Mouse (Mus musculus) liver, adult 2 months (tissue): ENCODE measurements at regions not wholly inside any gene's neighbourhood (a gene's known extent, or its start where the extent isn't known, plus 50 kb on each side); places are given as distances from the start of the nearest gene placed in this dataset.

Experiments
- DNase-seq: peaks from one replicate; pipeline ENCODE4 v3.0.0-alpha.2; 2011; ENCODE audit warnings: low read depth, low spot score; ENCODE audit errors: extremely low read depth
- H3K27ac ChIP-seq: fragments of 200-500 bp; replicated peaks from 2 replicates; pipeline ENCODE4 v1.5.1; 2012; ENCODE audit warnings: low read depth, mild to moderate bottlenecking, control low read depth, inconsistent platforms, low read length; ENCODE audit not compliant: insufficient read depth
- H3K27me3 ChIP-seq: fragments of 200-500 bp; 2 replicates; pipeline ENCODE4 v1.6.1; 2012; ENCODE audit warnings: mild to moderate bottlenecking, moderate library complexity, low read length, inconsistent platforms; ENCODE audit not compliant: control insufficient read depth, insufficient read depth
- H3K36me3 ChIP-seq: fragments of 200-500 bp; 2 replicates; pipeline ENCODE4 v1.6.1; 2012; ENCODE audit warnings: low read length, inconsistent platforms; ENCODE audit not compliant: control insufficient read depth, insufficient read depth
- H3K4me1 ChIP-seq: fragments of 200-500 bp; 2 replicates; pipeline ENCODE4 v1.6.1; 2011; ENCODE audit warnings: low read length; ENCODE audit not compliant: control insufficient read depth, insufficient read depth
- H3K4me3 ChIP-seq: fragments of 200-500 bp; 2 replicates; pipeline ENCODE4 v1.5.1; 2011; ENCODE audit warnings: low read depth, mild to moderate bottlenecking, control low read depth, low read length, moderate library complexity; ENCODE audit not compliant: insufficient read depth
- H3K79me2 ChIP-seq: fragments of 200-500 bp; 2 replicates; pipeline ENCODE4 v1.6.1; 2012; ENCODE audit warnings: inconsistent platforms, mild to moderate bottlenecking, low read length, moderate library complexity; ENCODE audit not compliant: control insufficient read depth, insufficient read depth
- H3K9ac ChIP-seq: fragments of 200-500 bp; 2 replicates; pipeline ENCODE4 v1.6.1; 2012; ENCODE audit warnings: low read depth, mild to moderate bottlenecking, control low read depth, inconsistent platforms, low read length
- CTCF ChIP-seq: fragments of 200-500 bp; IDR thresholded peaks from 2 replicates; pipeline ENCODE4 v1.5.1; 2011; ENCODE audit warnings: low read depth, low read length, control low read depth
- POLR2A ChIP-seq: fragments of 200-500 bp; IDR thresholded peaks from 2 replicates; pipeline ENCODE4 v1.6.1; 2011; ENCODE audit warnings: low read length, control low read depth; ENCODE audit not compliant: insufficient read depth; ENCODE audit errors: extremely low read depth
- WGBS: fragments of 180-500 bp; shearing (Covaris S2); methylation state at CpG from one replicate; pipeline ENCODE4 v1.1.7; 2018; 5-methylcytosine and 5-hydroxymethylcytosine counted together

- Histone ChIP-seq H3K36me3 (no peaks in the 10 kb centered on the region), H3K79me2 (no peaks in the 10 kb centered on the region), H3K4me1 (no peaks in the 10 kb centered on the region), H3K27ac (no peak overlapping the region), H3K4me3 (no peak overlapping the region), H3K9ac (no peak overlapping the region), H3K27me3 (no peaks in the 10 kb centered on the region)
- DNase-seq, result no peak
- WGBS, result 90% methylated on average over 15 of the region's 15 CpGs
- TF ChIP-seq CTCF (no peak), POLR2A (no peak)
These were observed 308.0 kb downstream of the Spry2 start for GRCm38 (mm10) chr14:105588391-105589163.

- no peaks in the 10 kb centered on the region for H3K4me1 ChIP-seq
- H3K79me2 ChIP-seq, result no peaks in the 10 kb centered on the region
- TF ChIP-seq POLR2A (no peak), CTCF (no peak)
- no peak overlapping the region for H3K4me3 ChIP-seq
- no peak overlapping the region for H3K9ac ChIP-seq
- DNase-seq, result no peak
- WGBS, result 96% methylated on average over 8 of the region's 8 CpGs
- H3K36me3 ChIP-seq, result no peaks in the 10 kb centered on the region
- H3K27ac ChIP-seq, result no peak overlapping the region
- H3K27me3 ChIP-seq, result no peaks in the 10 kb centered on the region
These were observed 308.6 kb downstream of the Spry2 start for GRCm38 (mm10) chr14:105588029-105588390.

GRCm38 (mm10) chr14:105584632-105585031 is 312.0 kb downstream of the Spry2 start:
- Histone ChIP-seq H3K36me3 (no peaks in the 10 kb centered on the region), H3K27me3 (no peaks in the 10 kb centered on the region), H3K4me3 (no peak overlapping the region), H3K27ac (no peak overlapping the region), H3K9ac (no peak overlapping the region), H3K4me1 (no peaks in the 10 kb centered on the region), H3K79me2 (no peaks in the 10 kb centered on the region)
- WGBS, result 81% methylated on average over 3 of the region's 3 CpGs
- no peak for TF ChIP-seq CTCF
- TF ChIP-seq POLR2A, result no peak
- no peak for DNase-seq

GRCm38 (mm10) chr14:105583497-105583896 is 313.1 kb downstream of the Spry2 start:
- H3K36me3 ChIP-seq, result no peaks in the 10 kb centered on the region
- 93% methylated on average over 2 of the region's 2 CpGs for WGBS
- H3K27ac ChIP-seq, result no peak overlapping the region
- no peaks in the 10 kb centered on the region for H3K4me1 ChIP-seq
- H3K27me3 ChIP-seq, result no peaks in the 10 kb centered on the region
- no peak for TF ChIP-seq POLR2A
- no peak for TF ChIP-seq CTCF
- no peak overlapping the region for H3K4me3 ChIP-seq
- DNase-seq, result no peak
- H3K79me2 ChIP-seq, result no peaks in the 10 kb centered on the region
- H3K9ac ChIP-seq, result no peak overlapping the region

- no peak overlapping the region for H3K4me3 ChIP-seq
- no peak for DNase-seq
- no peaks in the 10 kb centered on the region for H3K79me2 ChIP-seq
- TF ChIP-seq CTCF (no peak), POLR2A (no peak)
- H3K9ac ChIP-seq, result no peak overlapping the region
- H3K27me3 ChIP-seq, result no peaks in the 10 kb centered on the region
- H3K4me1 ChIP-seq, result no peaks in the 10 kb centered on the region
- no peak overlapping the region for H3K27ac ChIP-seq
- WGBS, result 78% methylated on average over 4 of the region's 4 CpGs
- H3K36me3 ChIP-seq, result no peaks in the 10 kb centered on the region
These were observed 317.9 kb downstream of the Ndfip2 start for GRCm38 (mm10) chr14:105576266-105576665.
